Mouse (Mus musculus) layer of hippocampus, adult 9-11 months (tissue): Measurements from ENCODE around the gene BC004004.

Experiments
- DNase-seq: peaks from one replicate; pipeline ENCODE4 v3.0.0; 2022

The BC004004 gene

DNA sequence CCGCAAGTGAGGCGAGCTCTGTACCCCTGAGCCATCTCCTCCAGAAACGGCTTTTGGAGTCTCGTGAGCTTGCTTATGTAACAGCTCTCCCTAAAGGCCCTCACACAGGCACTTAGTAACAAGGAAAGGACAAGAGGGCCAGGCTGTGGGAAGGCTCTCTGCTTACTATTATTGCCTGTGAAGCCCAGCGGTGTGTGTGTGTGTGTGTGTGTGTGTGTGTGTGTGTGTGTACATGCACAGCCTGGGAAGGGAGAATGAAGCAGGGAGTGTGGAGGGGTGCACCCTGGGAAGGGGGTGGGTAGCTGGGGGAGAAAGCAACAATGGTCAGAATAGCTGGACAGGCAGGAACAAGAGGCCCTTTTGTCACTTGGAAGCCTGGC is 86.9 kb downstream of the BC004004 start:
- peak; percentile 57 for DNase-seq

DNA sequence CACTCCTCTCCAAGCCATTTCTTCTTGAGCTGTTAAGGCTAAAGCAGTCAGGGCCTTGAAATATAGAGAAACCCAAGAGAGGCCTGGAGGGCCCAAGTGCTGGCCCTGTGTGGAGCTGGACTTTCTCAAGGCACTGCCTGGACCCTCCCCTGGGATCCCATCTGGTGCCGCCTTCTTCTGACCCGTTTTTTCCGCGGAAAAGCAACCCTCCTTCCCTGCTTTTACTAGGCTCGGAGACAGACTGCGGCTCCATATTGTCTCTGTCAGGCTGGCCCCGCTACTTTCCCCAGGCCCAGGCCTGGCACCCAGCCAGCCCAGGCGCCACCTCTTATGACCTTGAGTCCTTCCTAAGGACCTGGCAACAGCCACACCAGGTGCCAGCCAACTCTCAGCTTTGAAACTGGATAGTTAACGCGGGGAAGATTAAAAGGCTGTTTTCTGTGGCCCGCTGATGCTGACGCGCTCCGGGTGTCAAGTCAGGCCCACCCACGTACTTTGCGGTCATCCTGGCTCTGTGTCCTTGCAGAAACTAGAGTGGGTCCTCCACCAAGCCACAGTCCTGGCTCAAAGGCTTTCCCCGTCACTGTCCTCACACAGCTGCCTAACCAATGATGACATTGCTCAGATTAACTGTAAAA is 87.4 kb downstream of the BC004004 start:
- no peak for DNase-seq

DNA sequence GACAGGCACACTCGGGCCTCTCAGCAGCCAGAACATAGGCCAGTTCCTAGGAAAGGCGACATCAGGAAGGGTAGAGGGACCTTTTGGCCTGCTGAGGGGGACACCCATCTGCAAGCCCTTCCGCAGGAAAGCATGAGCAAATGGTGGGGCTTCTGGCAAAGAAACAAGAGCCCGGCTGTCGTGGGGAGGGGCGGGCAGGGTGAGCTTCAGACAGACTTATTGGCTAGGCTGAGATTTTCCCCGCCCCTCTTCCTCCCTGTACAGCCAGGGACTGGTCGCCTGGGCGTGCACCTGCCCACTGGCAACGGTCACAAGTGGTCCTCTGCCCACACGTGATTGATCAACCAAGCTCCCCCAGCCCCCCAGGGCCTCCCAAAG is 87.9 kb downstream of the BC004004 start:
- DNase-seq = peak; percentile 64

- no peak for DNase-seq
Observed at GRCm38 (mm10) chr17:29356882-29357281, 88.3 kb downstream of the BC004004 start.

- DNase-seq = no peak
Observed at GRCm38 (mm10) chr17:29358928-29359327, 90.3 kb downstream of the BC004004 start.

DNA sequence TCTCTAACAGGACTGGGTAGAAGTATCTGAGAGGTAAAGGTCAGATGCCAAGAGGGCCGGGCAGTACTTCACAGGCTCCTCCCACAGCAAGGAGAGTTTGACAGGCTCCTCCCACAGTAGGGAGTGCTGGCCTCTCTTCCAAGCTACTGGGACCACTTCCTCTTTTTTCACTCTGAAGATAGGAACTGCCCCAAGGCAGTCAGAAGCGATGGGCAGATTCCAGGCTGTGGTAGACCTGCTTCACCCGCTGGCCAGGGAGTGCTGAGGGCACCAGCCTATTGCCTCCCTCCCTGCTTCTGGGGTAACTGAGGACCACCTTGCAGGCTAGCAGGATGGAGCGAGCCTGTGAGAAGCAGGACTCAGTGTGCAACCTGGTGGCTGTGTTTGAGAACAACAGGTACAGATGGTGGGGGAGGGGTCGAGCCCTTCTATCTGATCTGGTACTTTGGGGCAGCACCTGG is 92.2 kb downstream of the BC004004 start, which contains the start of gene Fgd2:
Fgd2 (plus strand) TSS at position 154 of the 461 bp plus-strand sequence.
- DNase-seq = peak; percentile 54

DNA sequence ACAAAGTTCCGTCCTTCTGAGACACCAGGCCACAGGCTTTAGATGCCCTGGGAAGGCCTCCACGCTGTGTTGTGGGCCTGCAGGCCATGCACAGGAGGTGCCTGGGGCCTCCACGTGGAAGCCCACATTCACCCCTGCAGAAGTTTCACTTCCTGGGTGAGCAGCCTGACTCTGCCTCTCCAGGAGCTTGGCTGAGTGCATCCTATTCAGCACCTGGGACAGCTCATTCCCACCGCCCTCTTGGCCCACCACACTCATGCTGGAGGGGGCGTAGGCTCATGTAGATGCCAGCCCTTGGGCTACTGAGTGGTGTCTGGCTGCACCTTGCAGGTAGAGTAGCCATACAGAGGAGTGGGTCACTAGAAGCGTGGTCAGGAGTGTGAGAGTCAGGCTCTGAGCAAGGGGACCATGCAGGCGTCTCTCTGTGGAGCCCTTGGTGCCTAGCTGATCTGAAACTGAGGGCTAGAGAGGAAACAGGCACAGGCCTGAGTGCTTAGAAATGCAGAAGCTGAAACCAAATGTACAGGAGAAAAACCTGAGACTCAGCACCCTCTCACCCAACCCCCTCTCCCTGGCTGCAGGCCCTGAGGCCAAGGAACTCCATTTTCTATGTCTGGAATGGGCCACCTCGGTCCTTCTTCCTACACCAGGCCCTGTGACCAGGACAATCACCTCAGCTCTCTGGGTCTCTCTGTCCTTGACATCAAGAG is 93.5 kb downstream of the BC004004 start:
- DNase-seq = peak; percentile 54

- no peak for DNase-seq
Observed at GRCm38 (mm10) chr17:29363109-29363508, 94.5 kb downstream of the BC004004 start.
